Mouse (Mus musculus) naive thymus-derived CD4-positive, alpha-beta T cell, adult 2 months (primary cell): ENCODE measurements at regions not wholly inside any gene's neighbourhood (a gene's known extent, or its start where the extent isn't known, plus 50 kb on each side); places are given as distances from the start of the nearest gene placed in this dataset.
"Not testable (repeated sequence)": the region's sequence is repeated elsewhere in the genome, so short reads cannot be mapped to it uniquely, and the experiment has no call there.

Experiments
- DNase-seq: peaks from one replicate; pipeline ENCODE4 v3.0.0-alpha.2; 2011; ENCODE audit warnings: low read depth

- not testable (repeated sequence) for DNase-seq
Observed at GRCm38 (mm10) chr14:19080001-19080400, 185.9 kb upstream of the Ube2e2 start.

- peak; percentile 11 for DNase-seq
Observed at GRCm38 (mm10) chr14:19041984-19042760, 148.1 kb upstream of the Ube2e2 start.

- DNase-seq = no peak
Observed at GRCm38 (mm10) chr14:19020102-19020501, 126.0 kb upstream of the Ube2e2 start.

- no peak for DNase-seq
Observed at GRCm38 (mm10) chr14:19015406-19015805, 121.3 kb upstream of the Ube2e2 start.

- DNase-seq = not testable (repeated sequence)
Observed at GRCm38 (mm10) chr14:19013558-19013957, 119.5 kb upstream of the Ube2e2 start.

- no peak for DNase-seq
Observed at GRCm38 (mm10) chr14:18983901-18984300, 89.8 kb upstream of the Ube2e2 start.

GRCm38 (mm10) chr14:18963864-18964263, 69.8 kb upstream of the Ube2e2 start:
- DNase-seq = no peak

- DNase-seq = no peak
Observed at GRCm38 (mm10) chr14:18963287-18963686, 69.2 kb upstream of the Ube2e2 start.
